In the genomic region with DNA sequence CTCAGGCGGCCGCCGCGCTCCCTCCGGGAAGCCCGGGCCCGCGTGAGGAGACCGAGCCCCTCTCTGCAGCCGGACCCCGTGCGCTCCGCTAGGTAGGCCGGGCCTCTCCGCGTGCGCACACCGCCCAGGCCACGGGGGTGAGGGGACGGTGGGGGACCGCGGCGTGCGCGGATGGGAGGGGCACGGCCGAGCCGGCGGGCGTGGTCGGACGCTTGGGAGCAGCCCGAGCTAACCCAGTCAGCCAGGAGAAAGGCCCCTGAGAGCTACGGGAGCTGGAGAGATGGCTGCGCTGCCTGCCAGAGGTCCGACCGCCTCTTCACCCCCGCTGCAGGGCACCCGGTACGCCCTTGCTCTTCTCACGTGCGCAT, we compare ENCODE assay signal across 8 mouse cellular contexts. TPM values are rescaled to one million over a fixed set of nuclear protein-coding genes. Genes with fewer than 3 reads are reported as not detected.
DNase-seq lines count a peak whose midpoint lies in the region; ATAC-seq and TF ChIP-seq lines count a peak whose summit lies in the region.

No protein-coding gene starts in this region.

- H3K9ac ChIP-seq in MEL (ENCODE audit: control insufficient read depth, low read depth, low read length, poor library complexity, severe bottlenecking), result peak overlapping the region; percentile 84
- peak overlapping the region; percentile 96 for H3K9ac ChIP-seq in embryonic facial prominence, embryonic 14.5 days (ENCODE audit: low read depth, low read length)
- H3K9ac ChIP-seq in hindbrain, embryonic 16.5 days (ENCODE audit: low read depth, low read length), result peak overlapping the region; percentile 93

- TF ChIP-seq EP300 in MEL (IDR thresholded peaks at IDR 0.05; ENCODE audit: low read depth in 1 of 2, low read length in 2 of 2), result no peak

- peaks cover 2% of the 10 kb centered on the region; the same call in 1 of the 2 replicates for H3K36me3 ChIP-seq in kidney, adult 2 months (ENCODE audit: control insufficient read depth, insufficient read depth, low read length)
- peaks cover 0 to 2% of the 10 kb centered on the region in 2 experiments; a peak in 1 of 4 replicates for H3K36me3 ChIP-seq in MEL (ENCODE audit: control insufficient read depth in 1 of 2, insufficient read depth in 2 of 2, low read length in 2 of 2)
- H3K36me3 ChIP-seq in embryonic facial prominence, embryonic 14.5 days (ENCODE audit: control insufficient read depth, insufficient read depth, low read length), result peaks cover 27% of the 10 kb centered on the region
- H3K36me3 ChIP-seq in hindbrain, embryonic 16.5 days (ENCODE audit: control insufficient read depth, insufficient read depth, low read length), result peaks cover 18% of the 10 kb centered on the region
- peaks cover 17% of the 10 kb centered on the region for H3K36me3 ChIP-seq in small intestine, adult 2 months (ENCODE audit: control insufficient read depth, insufficient read depth, low read length)

- peak overlapping the region; percentile 36 for H3K27ac ChIP-seq in kidney, adult 2 months (ENCODE audit: insufficient read depth, low read depth, low read length)
- H3K27ac ChIP-seq in MEL (ENCODE audit: control insufficient read depth, low read depth, low read length), result peak overlapping the region; percentile 39
- peak overlapping the region; percentile 90 for H3K27ac ChIP-seq in embryonic facial prominence, embryonic 14.5 days (replicated peaks; ENCODE audit: low read depth, low read length)
- H3K27ac ChIP-seq in hindbrain, embryonic 16.5 days (ENCODE audit: low read depth, low read length), result peak overlapping the region; percentile 85
- H3K27ac ChIP-seq in small intestine, adult 2 months (ENCODE audit: insufficient read depth, low read depth, low read length), result no peak overlapping the region; the same call in 1 of the 2 replicates

- TF ChIP-seq CTCF in kidney, adult 2 months (conservative IDR thresholded peaks at IDR 0.05; ENCODE audit: insufficient read depth, insufficient read length, low read depth, low read length), result no peak
- TF ChIP-seq CTCF in MEL (IDR thresholded peaks at IDR 0.05 in 2 of 3, conservative IDR thresholded peaks at IDR 0.05 in 1 of 3; ENCODE audit: control insufficient read depth in 1 of 3, insufficient read depth in 1 of 3, low read depth in 2 of 3, low read length in 3 of 3, poor library complexity in 1 of 3, severe bottlenecking in 1 of 3), result no peak
- no peak for TF ChIP-seq CTCF in lung, adult 2 months (IDR thresholded peaks at IDR 0.05; ENCODE audit: insufficient read depth, low read length)
- TF ChIP-seq CTCF in small intestine, adult 2 months (IDR thresholded peaks at IDR 0.05; ENCODE audit: extremely low read depth, insufficient read length, insufficient replicate concordance, low read depth, low read length), result no peak

- TF ChIP-seq RAD21 in MEL (IDR thresholded peaks at IDR 0.05; ENCODE audit: low read depth, low read length), result no peak

- peak overlapping the region; percentile 86 for H3K4me2 ChIP-seq in embryonic facial prominence, embryonic 14.5 days (ENCODE audit: low read depth, low read length)
- H3K4me2 ChIP-seq in hindbrain, embryonic 16.5 days (ENCODE audit: low read length), result peak overlapping the region; percentile 84

- peaks cover 27% of the 10 kb centered on the region for H3K79me2 ChIP-seq in MEL (ENCODE audit: control insufficient read depth, insufficient read depth, low read length, poor library complexity)

- TF ChIP-seq POLR2A in kidney, adult 2 months (IDR thresholded peaks at IDR 0.05; ENCODE audit: low read depth, low read length), result no peak
- no peak for TF ChIP-seq POLR2A in MEL (IDR thresholded peaks at IDR 0.05; ENCODE audit: control insufficient read depth in 1 of 2, insufficient read depth in 1 of 2, low read depth in 1 of 2, low read length in 2 of 2, poor library complexity in 1 of 2)
- TF ChIP-seq POLR2A in lung, adult 2 months (IDR thresholded peaks at IDR 0.05; ENCODE audit: borderline replicate concordance, extremely low read depth, low read depth, low read length), result no peak
- TF ChIP-seq POLR2A in small intestine, adult 2 months (IDR thresholded peaks at IDR 0.05; ENCODE audit: low read depth, low read length), result no peak

- no peaks in the 10 kb centered on the region for H3K27me3 ChIP-seq in kidney, adult 2 months (replicated peaks; ENCODE audit: control insufficient read depth, insufficient read depth, low read length)
- H3K27me3 ChIP-seq in MEL (ENCODE audit: control insufficient read depth in 1 of 2, insufficient read depth in 2 of 2, low read length in 2 of 2), result no peaks in the 10 kb centered on the region; a peak in 1 of 4 replicates
- no peaks in the 10 kb centered on the region for H3K27me3 ChIP-seq in embryonic facial prominence, embryonic 14.5 days (replicated peaks; ENCODE audit: control insufficient read depth, insufficient read depth, low read length)
- no peaks in the 10 kb centered on the region for H3K27me3 ChIP-seq in hindbrain, embryonic 16.5 days (replicated peaks; ENCODE audit: control insufficient read depth, insufficient read depth, low read length)
- H3K27me3 ChIP-seq in small intestine, adult 2 months (ENCODE audit: control insufficient read depth, insufficient read depth, low read length), result no peaks in the 10 kb centered on the region

- peak overlapping the region; percentile 98 for H3K4me3 ChIP-seq in kidney, adult 2 months (ENCODE audit: insufficient read depth, low read depth, low read length)
- peak overlapping the region; percentile 42 to 99 for H3K4me3 ChIP-seq in MEL (ENCODE audit: control insufficient read depth in 1 of 2, insufficient read depth in 1 of 2, low read depth in 2 of 2, low read length in 2 of 2)
- H3K4me3 ChIP-seq in embryonic facial prominence, embryonic 14.5 days (ENCODE audit: low read depth, low read length), result peak overlapping the region; percentile 97
- peak overlapping the region; percentile 95 for H3K4me3 ChIP-seq in hindbrain, embryonic 16.5 days (ENCODE audit: low read length)
- H3K4me3 ChIP-seq in lung, adult 2 months (replicated peaks; ENCODE audit: extremely low read depth, low read depth, low read length), result peak overlapping the region; percentile 82
- H3K4me3 ChIP-seq in small intestine, adult 2 months (ENCODE audit: low read depth, low read length), result peak overlapping the region; percentile 80

- WGBS in kidney, adult 2 months, result under 1% methylated on average over 42 of the region's 42 CpGs
- 0% methylated on average over 13 of the region's 42 CpGs for WGBS in embryonic facial prominence, embryonic 14.5 days
- WGBS in hindbrain, embryonic 16.5 days, result 0% methylated on average over 25 of the region's 42 CpGs
- under 1% methylated on average over 42 of the region's 42 CpGs for WGBS in lung, adult 2 months
- WGBS in small intestine, adult 2 months, result under 1% methylated on average over 42 of the region's 42 CpGs

- ATAC-seq in embryonic facial prominence, embryonic 14.5 days (ENCODE audit: low read depth), result peak; percentile 90
- peak; percentile 88 for ATAC-seq in hindbrain, embryonic 16.5 days

- no peaks in the 10 kb centered on the region for H3K9me3 ChIP-seq in MEL (replicated peaks; ENCODE audit: insufficient read depth, low read length)
- no peaks in the 10 kb centered on the region for H3K9me3 ChIP-seq in embryonic facial prominence, embryonic 14.5 days (ENCODE audit: control insufficient read depth, low read length)
- no peaks in the 10 kb centered on the region for H3K9me3 ChIP-seq in hindbrain, embryonic 16.5 days (ENCODE audit: control insufficient read depth, low read length)

- H3K4me1 ChIP-seq in kidney, adult 2 months (ENCODE audit: control insufficient read depth, insufficient read depth, low read length), result peaks cover 15% of the 10 kb centered on the region
- peaks cover 0 to 8% of the 10 kb centered on the region in 2 experiments; a peak in 2 of 4 replicates for H3K4me1 ChIP-seq in MEL (ENCODE audit: control insufficient read depth in 1 of 2, insufficient read depth in 2 of 2, low read length in 2 of 2)
- peaks cover 9% of the 10 kb centered on the region for H3K4me1 ChIP-seq in embryonic facial prominence, embryonic 14.5 days (ENCODE audit: control insufficient read depth, insufficient read depth, low read length)
- H3K4me1 ChIP-seq in hindbrain, embryonic 16.5 days (ENCODE audit: control insufficient read depth, insufficient read depth, low read depth, low read length), result peaks cover 9% of the 10 kb centered on the region
- H3K4me1 ChIP-seq in lung, adult 2 months (ENCODE audit: control insufficient read depth, insufficient read depth, low read length), result peaks cover 10% of the 10 kb centered on the region
- H3K4me1 ChIP-seq in small intestine, adult 2 months (ENCODE audit: control insufficient read depth, insufficient read depth, insufficient read length, low read length), result peaks cover 5% of the 10 kb centered on the region; the same call in 1 of the 2 replicates

- no peak for DNase-seq in kidney, adult 2 months
- DNase-seq in kidney, adult 9 months, result no peak
- peak; percentile 77 for DNase-seq in MEL (ENCODE audit: low read depth, low spot score)
- peak; percentile 68 for DNase-seq in embryonic facial prominence, embryonic 14.5 days (ENCODE audit: low spot score)
- DNase-seq in lung, adult 2 months, result no peak
- DNase-seq in layer of hippocampus, postnatal 25 days (ENCODE audit: extremely low spot score in 1 of 2, low spot score in 1 of 2), result no peak

RNA-seq across cellular contexts. Expression of a gene that starts 0.4 kb away (rescaled TPM):
- polyA plus RNA-seq in kidney, adult 2 months (2012; rRNA removed), result 53.8 and 56.7 TPM in 2 replicates
- 139 and 156 TPM in 2 replicates for total RNA-seq in MEL (2012; rRNA removed)
- 100 to 1,000 TPM in 1 of 2 experiments, not detected in 1; 172 TPM for polyA plus RNA-seq in MEL (2012; ENCODE audit: insufficient read depth in 1 of 2, insufficient read length in 2 of 2, low read depth in 1 of 2, low replicate concordance in 2 of 2, missing spikeins in 1 of 2)
- 110 and 120 TPM in 2 replicates for polyA plus RNA-seq in embryonic facial prominence, embryonic 14.5 days (2014; fragmentation: Nextera tagmentation; extraction: Ambion mirVana)
- polyA plus RNA-seq in hindbrain, embryonic 16.5 days (2015; fragmentation: Nextera tagmentation; extraction: Ambion mirVana), result 106 and 116 TPM in 2 replicates
- polyA plus RNA-seq in lung, adult 2 months (2012; rRNA removed), result 40.2 and 46.8 TPM in 2 replicates
- 20.5 and 33.1 TPM in 2 replicates for polyA plus RNA-seq in small intestine, adult 2 months (2012; rRNA removed)
- total RNA-seq in layer of hippocampus, postnatal 25 days (2021), result 10 to 100 TPM; 74.5 to 88.6 TPM

RNA-seq across cellular contexts. Expression of a gene that starts 20.0 kb away (rescaled TPM):
- polyA plus RNA-seq in kidney, adult 2 months (2012; rRNA removed), result 19.9 and 37.9 TPM in 2 replicates
- total RNA-seq in MEL (2012; rRNA removed), result 37.0 and 39.0 TPM in 2 replicates
- polyA plus RNA-seq in MEL (2012; ENCODE audit: insufficient read depth in 1 of 2, insufficient read length in 2 of 2, low read depth in 1 of 2, low replicate concordance in 2 of 2, missing spikeins in 1 of 2), result 100 to 1,000 TPM in 1 of 2 experiments, not detected in 1; 207 TPM
- polyA plus RNA-seq in embryonic facial prominence, embryonic 14.5 days (2014; fragmentation: Nextera tagmentation; extraction: Ambion mirVana), result 40.4 and 48.1 TPM in 2 replicates
- polyA plus RNA-seq in hindbrain, embryonic 16.5 days (2015; fragmentation: Nextera tagmentation; extraction: Ambion mirVana), result 10.0 and 15.4 TPM in 2 replicates
- polyA plus RNA-seq in lung, adult 2 months (2012; rRNA removed), result 89.5 and 92.5 TPM in 2 replicates
- 87.9 and 148 TPM in 2 replicates for polyA plus RNA-seq in small intestine, adult 2 months (2012; rRNA removed)
- total RNA-seq in layer of hippocampus, postnatal 25 days (2021), result 1 to 10 TPM; 3.3 to 5.0 TPM

RNA-seq across cellular contexts. Expression of a gene that starts 22.8 kb away (rescaled TPM):
- 0.14 and 0.17 TPM in 2 replicates for polyA plus RNA-seq in kidney, adult 2 months (2012; rRNA removed)
- total RNA-seq in MEL (2012; rRNA removed), result not detected in 2 replicates
- polyA plus RNA-seq in MEL (2012; ENCODE audit: insufficient read depth in 1 of 2, insufficient read length in 2 of 2, low read depth in 1 of 2, low replicate concordance in 2 of 2, missing spikeins in 1 of 2), result not detected
- 1.8 and 3.1 TPM in 2 replicates for polyA plus RNA-seq in embryonic facial prominence, embryonic 14.5 days (2014; fragmentation: Nextera tagmentation; extraction: Ambion mirVana)
- 1.2 and 1.8 TPM in 2 replicates for polyA plus RNA-seq in hindbrain, embryonic 16.5 days (2015; fragmentation: Nextera tagmentation; extraction: Ambion mirVana)
- 0.14 and 0.15 TPM in 2 replicates for polyA plus RNA-seq in lung, adult 2 months (2012; rRNA removed)
- 0.05 and 0.25 TPM in 2 replicates for polyA plus RNA-seq in small intestine, adult 2 months (2012; rRNA removed)
- not detected for total RNA-seq in layer of hippocampus, postnatal 25 days (2021)

Comparison
In these comparisons a context has a peak if more than half of its experiments do, and no peak if none do; other contexts are left out.
1. DNase-seq: peak in MEL (single experiment) and embryonic facial prominence, embryonic 14.5 days (single experiment); none in kidney, adult 2 months (single experiment), kidney, adult 9 months (single experiment), lung, adult 2 months (single experiment) and layer of hippocampus, postnatal 25 days (0 of 2).
2. Peak in every context shown above with its lines, with median percentiles within 50 percentile points of each other: H3K4me3 ChIP-seq and H3K9ac ChIP-seq.